Mouse (Mus musculus): ENCODE results near the gene Ndufa11.

The Ndufa11 gene

DNA sequence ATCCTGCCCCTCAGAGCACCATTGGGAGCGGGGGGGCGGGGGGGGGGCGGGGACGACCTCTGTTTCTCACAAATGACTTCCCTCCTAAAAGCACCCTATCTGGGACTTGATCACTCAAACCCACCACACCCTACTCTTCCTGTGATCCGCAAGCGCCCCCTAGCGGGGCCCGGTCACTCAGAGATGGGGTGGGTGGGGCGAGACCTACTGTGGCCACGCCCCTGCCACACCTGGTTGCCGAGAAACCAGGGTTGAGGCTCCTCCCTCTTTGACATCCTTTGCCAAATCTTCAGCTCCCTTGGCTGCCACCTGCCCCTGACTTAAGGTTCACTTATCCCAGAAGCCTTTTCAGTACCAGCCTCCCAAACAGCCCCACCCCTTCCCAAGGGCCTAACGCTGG is 40.6 kb downstream of the Ndufa11 start:
- peak; percentile 76 for DNase-seq (ENCODE audit: low read depth, low spot score)

DNA sequence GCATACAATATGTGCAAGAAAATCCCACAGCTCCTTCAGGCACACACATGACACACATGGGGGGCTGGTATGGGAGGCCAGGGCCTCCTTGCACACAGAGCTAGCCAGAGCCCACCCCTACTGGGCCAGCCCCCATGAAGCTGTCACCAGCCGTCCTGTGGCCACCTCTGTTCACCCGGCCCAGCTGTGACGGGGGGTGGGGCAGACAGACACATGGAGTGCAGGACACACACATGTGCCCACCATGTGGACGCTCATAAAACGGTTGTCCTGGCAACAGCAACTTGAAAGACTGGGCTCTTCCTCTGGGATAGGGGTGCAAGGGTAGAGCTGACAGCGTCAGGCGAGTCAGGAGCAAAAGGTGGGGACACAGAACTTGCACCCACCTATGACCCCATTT is 41.7 kb downstream of the Ndufa11 start:
- no peak for DNase-seq (ENCODE audit: low read depth, low spot score)

DNA sequence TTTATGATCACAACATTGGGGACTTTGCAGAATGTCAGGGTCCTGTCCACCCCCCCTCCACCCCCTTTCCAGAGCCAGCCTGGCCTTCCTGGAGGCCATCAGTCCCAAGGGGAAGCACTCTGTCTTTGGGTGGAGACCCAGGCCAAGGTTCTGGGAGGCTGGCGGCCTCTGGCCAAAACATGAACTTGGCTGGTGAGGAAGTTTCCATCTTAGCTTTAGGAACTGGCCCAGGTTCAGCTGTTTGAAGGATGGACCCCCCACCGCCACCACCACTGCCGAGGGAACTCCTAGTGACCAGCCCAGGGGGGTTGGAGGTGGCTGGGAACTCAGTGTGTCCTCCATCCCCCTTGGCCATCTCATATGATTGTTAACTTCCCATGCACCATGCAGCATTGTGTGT is 43.5 kb downstream of the Ndufa11 start:
- DNase-seq (ENCODE audit: low read depth, low spot score), result no peak

- DNase-seq (ENCODE audit: low read depth, low spot score), result peak; percentile 92
Observed at GRCm38 (mm10) chr17:56761991-56762410, 44.4 kb downstream of the Ndufa11 start.

GRCm38 (mm10) chr17:56762769-56763731 is 45.5 kb downstream of the Ndufa11 start:
- DNase-seq (ENCODE audit: low read depth, low spot score), result peak; percentile 79

DNA sequence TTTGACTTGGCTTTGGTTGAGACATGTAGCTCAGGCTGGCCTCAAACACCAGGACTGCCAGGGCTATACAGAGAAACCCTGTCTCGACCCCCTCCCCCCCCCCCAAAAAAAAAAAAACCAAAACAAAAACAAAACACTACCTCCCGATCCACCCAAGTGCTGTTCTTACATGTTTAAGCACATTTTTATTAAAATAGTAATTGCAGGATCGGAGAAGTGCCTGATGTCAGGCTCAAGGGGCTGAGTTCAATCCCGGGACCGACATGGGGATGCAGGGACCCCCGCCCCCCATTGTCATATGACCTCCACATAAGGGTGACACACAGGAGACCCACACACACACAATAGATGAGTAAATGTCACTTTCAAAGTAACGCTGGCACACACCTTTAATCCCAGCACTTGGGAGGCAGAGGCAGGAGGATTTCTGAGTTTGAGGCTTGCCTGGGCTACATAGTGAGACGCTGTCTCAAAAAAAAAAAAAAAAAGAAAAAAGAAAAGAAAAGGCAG is 46.2 kb downstream of the Ndufa11 start:
- peak; percentile 24 for DNase-seq (ENCODE audit: low read depth, low spot score)

GRCm38 (mm10) chr17:56764474-56765354 is 47.1 kb downstream of the Ndufa11 start, which contains the start of gene Dus3l:
Gene Dus3l (plus strand): TSS chr17:56764757.
- DNase-seq (ENCODE audit: low read depth, low spot score), result peak; percentile 93

- DNase-seq (ENCODE audit: low read depth, low spot score), result no peak
Observed at GRCm38 (mm10) chr17:56765431-56765830, 47.9 kb downstream of the Ndufa11 start.

DNA sequence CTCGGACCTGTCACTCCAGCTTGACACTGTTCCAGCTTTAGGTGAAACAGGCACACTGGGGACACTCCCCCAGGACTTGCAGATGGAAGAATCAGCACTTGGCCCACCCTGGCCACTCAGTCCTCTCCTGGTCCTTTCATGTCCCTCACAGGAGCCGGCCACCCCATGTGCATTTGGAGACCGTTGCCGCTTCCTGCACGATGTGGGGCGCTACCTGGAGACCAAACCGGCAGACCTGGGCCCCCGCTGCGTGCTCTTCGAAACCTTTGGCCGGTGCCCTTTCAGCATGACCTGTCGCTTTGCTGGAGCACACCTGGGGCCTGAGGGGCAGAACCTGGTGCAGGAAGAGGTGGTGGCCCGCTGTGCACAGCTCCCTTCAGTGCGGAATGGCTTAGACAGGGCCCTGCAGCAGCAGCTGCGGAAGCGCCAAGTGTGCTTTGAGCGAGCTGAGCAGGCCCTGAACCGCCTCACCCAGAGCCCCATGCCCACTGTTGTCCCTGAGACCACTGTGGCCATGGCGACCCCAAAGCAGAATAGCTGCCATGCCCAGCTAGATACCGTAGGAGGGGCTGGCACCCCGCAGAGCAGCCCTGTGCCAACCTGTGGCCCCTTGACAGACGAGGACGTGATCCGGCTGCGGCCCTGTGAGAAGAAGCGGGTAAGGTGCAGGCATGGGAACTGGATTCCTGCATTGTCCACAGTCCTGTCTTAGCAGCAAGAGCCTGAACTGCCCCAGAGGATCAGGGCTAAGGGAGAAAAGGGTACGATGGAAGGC is 49.3 kb downstream of the Ndufa11 start:
- no peak for DNase-seq (ENCODE audit: low read depth, low spot score)

GRCm38 (mm10) chr17:56767531-56768135 is 50.1 kb downstream of the Ndufa11 start:
- DNase-seq (ENCODE audit: low read depth, low spot score), result no peak

GRCm38 (mm10) chr17:56768941-56769340 is 51.4 kb downstream of the Ndufa11 start:
- no peak for DNase-seq (ENCODE audit: low read depth, low spot score)

DNA sequence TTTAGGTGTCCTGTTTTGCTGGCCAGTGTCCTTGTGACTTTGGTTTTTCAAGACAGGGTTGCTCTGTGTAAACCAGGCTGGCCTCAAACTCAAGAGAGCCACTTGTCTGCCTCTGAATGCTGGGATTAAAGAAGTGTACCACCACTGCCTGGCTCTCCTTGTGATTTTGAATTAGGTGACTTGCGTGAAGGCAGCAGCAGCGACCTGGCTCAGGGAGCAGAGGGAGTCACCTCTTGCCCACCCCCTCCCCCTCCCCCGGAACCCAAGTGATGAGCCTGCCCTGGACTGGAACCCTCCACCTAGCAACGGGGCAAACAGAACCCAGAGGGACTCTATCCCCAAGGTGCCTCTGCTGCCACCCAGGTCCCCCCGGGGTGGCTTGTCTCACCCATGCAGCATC is 52.4 kb downstream of the Ndufa11 start, which contains the start of gene Prr22:
TSS of gene Prr22 (plus strand) at position 301 of the 400 bp plus-strand sequence.
- DNase-seq (ENCODE audit: low read depth, low spot score), result no peak

Data from CD4-positive helper T cell, adult 2 months (primary cell).